Mouse (Mus musculus) heart, adult 2 months (tissue): Measurements from ENCODE around the gene Cgas. TPM values are rescaled to one million over a fixed set of nuclear protein-coding genes. Genes with fewer than 3 reads are reported as not detected.
"Not testable (repeated sequence)": the region's sequence is repeated elsewhere in the genome, so short reads cannot be mapped to it uniquely, and the experiment has no call there.

Experiments
- DNase-seq, 2 experiments: peaks; one replicate each; pipeline ENCODE4 v3.0.0; 2021
- H3K27ac ChIP-seq: fragments of 200-600 bp; 2 replicates; pipeline ENCODE4 v1.8.1; 2022
- H3K27me3 ChIP-seq: fragments of 200-500 bp; 2 replicates; pipeline ENCODE4 v1.6.1; 2012; ENCODE audit warnings: mild to moderate bottlenecking, low read length, inconsistent platforms, mixed read lengths; ENCODE audit not compliant: control insufficient read depth, insufficient read depth
- H3K36me3 ChIP-seq: fragments of 200-500 bp; 2 replicates; pipeline ENCODE4 v1.6.1; 2012; ENCODE audit warnings: low read length, inconsistent platforms; ENCODE audit not compliant: control insufficient read depth, insufficient read depth
- H3K4me1 ChIP-seq: fragments of 200-500 bp; 2 replicates; pipeline ENCODE4 v1.6.1; 2011; ENCODE audit warnings: low read length; ENCODE audit not compliant: control insufficient read depth, insufficient read depth
- H3K4me3 ChIP-seq: fragments of 200-600 bp; 2 replicates; pipeline ENCODE4 v1.8.1; 2022
- H3K79me2 ChIP-seq: fragments of 200-500 bp; replicated peaks from 2 replicates; pipeline ENCODE4 v1.6.1; 2012; ENCODE audit warnings: mild to moderate bottlenecking, inconsistent platforms, low read length, moderate library complexity, mixed read lengths; ENCODE audit not compliant: control insufficient read depth, insufficient read depth
- H3K9ac ChIP-seq: fragments of 200-500 bp; 2 replicates; pipeline ENCODE4 v1.6.1; 2012; ENCODE audit warnings: low read depth, mild to moderate bottlenecking, control low read depth, inconsistent platforms, low read length, mixed read lengths
- CTCF ChIP-seq: fragments of 200-600 bp; IDR thresholded peaks from 2 replicates; pipeline ENCODE4 v1.8.1; 2022; ENCODE audit warnings: antibody characterized with exemption, mild to moderate bottlenecking, moderate library complexity
- EP300 ChIP-seq: fragments of 200-500 bp; IDR thresholded peaks from 2 replicates; pipeline ENCODE4 v1.6.1; 2011; ENCODE audit warnings: low read depth, low read length, control low read depth; ENCODE audit not compliant: insufficient read depth
- POLR2A ChIP-seq: fragments of 200-500 bp; IDR thresholded peaks from 2 replicates; pipeline ENCODE4 v1.6.1; 2011; ENCODE audit warnings: mild to moderate bottlenecking, low read depth, low read length, control low read depth; ENCODE audit not compliant: insufficient read depth
- WGBS: fragments of 180-500 bp; shearing (Covaris S2); methylation state at CpG from one replicate; pipeline ENCODE4 v1.1.7; 2018; 5-methylcytosine and 5-hydroxymethylcytosine counted together
- intact Hi-C: fragments of 180-260 bp; cut with DNase I; formaldehyde crosslinking; loops from one replicate; pipeline ENCODE4 v1.15.1; 2025
- polyA plus RNA-seq: library from polyadenylated mRNA; depleted of rRNA; stranded (reverse); fragments of >200 nt; gene quantifications from 2 replicates; pipeline ENCODE4 v1.2.3, GENCODE M21; 2012
- total RNA-seq, 2 experiments: library from RNA; stranded (reverse); gene quantifications; 2 replicates each; pipeline ENCODE4 v1.2.3; 2021

Gene Cgas
- total and polyA plus RNA-seq, 3 experiments, result 0.20 to 0.55 (median 0.43) TPM

DNA sequence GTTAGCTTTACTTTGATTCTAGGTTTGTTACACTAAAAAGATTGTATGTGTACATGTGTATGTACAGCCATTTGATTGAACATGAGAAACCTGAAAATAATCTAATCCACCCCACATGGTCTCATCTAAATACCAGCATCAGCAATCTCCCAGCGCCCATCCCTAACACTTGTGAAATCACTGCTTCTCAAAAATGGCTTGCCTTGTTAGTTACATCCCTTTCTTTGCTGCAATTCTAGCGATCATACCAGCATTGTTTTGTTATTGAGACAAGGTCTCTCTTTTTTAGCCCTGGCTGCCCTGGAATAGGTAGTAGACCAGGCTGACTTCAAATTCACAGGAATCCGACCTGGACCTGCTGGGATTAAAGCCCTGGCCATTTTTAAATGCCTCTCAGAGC, 39.3 kb upstream of the Cgas start:
- Histone ChIP-seq H3K9ac (no peak overlapping the region; the same call in 1 of the 2 replicates), H3K4me1 (peaks cover 4% of the 10 kb centered on the region), H3K27ac (peak overlapping the region; percentile 97), H3K27me3 (no peaks in the 10 kb centered on the region; the same call in 1 of the 2 replicates), H3K36me3 (peaks cover 17% of the 10 kb centered on the region), H3K4me3 (peak overlapping the region; percentile 59), H3K79me2 (no peaks in the 10 kb centered on the region)
- WGBS, result 40% methylated on average over 3 of the region's 3 CpGs
- DNase-seq, result no peak
- no peak for TF ChIP-seq POLR2A
- no peak for TF ChIP-seq CTCF
- TF ChIP-seq EP300, result no peak
- intact Hi-C loops, result loop anchor here (5.0 kb wide), 1 partner anchor 35 kb away; the partner anchor contains the start of genes Gm17324 and Mto1

DNA sequence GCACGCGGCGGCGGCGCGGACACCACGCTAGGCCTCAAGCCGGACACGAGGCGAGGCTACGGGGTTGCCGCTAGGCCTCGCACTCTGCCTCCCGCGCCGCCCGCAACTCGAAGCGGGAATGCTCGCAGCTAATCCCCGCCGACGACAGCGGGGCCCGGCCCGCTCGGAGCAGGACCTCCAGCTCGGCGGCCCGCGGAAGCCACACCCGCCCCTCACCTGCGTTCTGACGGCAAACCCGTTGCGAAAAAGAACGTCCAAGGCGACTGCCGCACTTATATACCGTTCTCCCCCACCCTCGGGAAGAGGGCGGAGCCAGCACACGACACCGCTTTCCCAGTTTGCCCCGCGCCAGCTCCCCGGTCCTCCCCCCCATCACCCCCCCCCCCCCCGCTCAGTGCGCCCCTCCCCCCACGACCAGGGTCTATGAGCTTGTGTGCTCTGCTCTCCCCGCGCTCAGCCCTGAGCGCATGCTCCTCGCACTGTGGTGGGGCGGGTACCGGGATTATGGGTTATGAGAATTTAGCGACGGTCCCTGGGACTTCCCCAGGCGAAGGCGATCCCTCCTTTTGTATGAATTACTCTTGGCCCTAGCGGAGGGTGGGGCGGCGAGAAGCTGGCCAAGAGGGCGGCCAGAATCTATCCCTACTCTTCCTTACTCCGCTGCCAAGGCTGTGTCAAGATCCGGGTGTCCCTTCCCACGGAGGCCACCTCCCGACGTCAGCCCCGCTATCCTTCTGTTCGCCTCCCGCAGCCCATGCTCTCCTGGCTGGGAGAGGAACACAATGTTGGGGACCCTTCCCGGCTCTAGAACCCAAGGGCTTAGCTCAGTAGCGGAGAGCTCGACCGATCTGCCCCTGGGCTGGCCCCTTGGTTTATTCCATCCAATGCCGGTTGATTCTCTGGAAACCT, 38.6 kb upstream of the Cgas start:
- H3K79me2 ChIP-seq, result no peaks in the 10 kb centered on the region
- peak; percentile 95 for DNase-seq
- peak; percentile 97 for TF ChIP-seq POLR2A
- TF ChIP-seq EP300, result peak; percentile 63; the same call in 1 of the 2 replicates
- TF ChIP-seq CTCF, result no peak
- H3K4me3 ChIP-seq, result peak overlapping the region; percentile 86
- intact Hi-C loops, result loop anchor here (2.0 to 5.0 kb wide), 2 partner anchors 34 to 45 kb away; partner anchors contain the start of genes Gm17324 and Mto1
- peak overlapping the region; percentile 97 for H3K27ac ChIP-seq
- H3K9ac ChIP-seq, result peak overlapping the region; percentile 93
- no peaks in the 10 kb centered on the region; the same call in 1 of the 2 replicates for H3K27me3 ChIP-seq
- under 1% methylated on average over 70 of the region's 77 CpGs for WGBS
- peaks cover 23% of the 10 kb centered on the region for H3K36me3 ChIP-seq
- H3K4me1 ChIP-seq, result peaks cover 4% of the 10 kb centered on the region

DNA sequence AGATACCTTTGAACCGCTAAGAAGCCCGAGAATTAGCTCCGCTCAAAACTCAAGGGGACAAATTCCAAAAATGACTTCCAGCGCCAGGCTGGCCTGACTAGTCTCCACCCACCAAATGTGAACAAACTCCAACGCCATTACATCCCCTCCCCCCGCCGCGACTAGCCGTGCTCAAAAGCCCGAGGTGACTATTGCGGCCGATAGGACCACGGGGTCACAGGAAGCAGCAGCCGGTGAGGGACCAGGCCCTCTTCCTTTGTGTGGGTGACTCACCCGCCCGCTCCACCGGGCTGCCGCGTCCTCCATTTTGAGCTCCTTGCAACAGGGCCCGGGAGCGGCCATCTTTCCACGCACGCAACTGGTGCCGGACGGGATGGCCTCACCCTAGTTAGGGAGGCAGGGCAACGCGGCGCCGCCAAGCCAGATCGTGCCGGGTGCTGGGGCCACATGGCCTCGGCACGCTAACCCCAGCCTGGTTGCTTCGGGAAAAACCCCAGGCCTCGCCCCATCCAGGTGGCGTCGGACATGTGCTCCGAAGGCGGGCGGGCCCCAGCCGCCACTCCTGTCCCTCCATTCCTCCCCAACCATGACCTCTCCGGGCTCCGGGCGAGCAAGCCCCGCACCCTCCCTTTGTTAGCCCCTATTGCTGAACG, 37.8 kb upstream of the Cgas start:
- intact Hi-C loops, result loop anchor here (2.0 to 5.0 kb wide), 2 partner anchors 34 to 46 kb away; partner anchors contain the start of genes Gm17324 and Mto1
- TF ChIP-seq CTCF (no peak), POLR2A (no peak; the same call in 1 of the 2 replicates), EP300 (no peak)
- H3K27ac ChIP-seq, result peak overlapping the region; percentile 95
- H3K4me1 ChIP-seq, result peaks cover 4% of the 10 kb centered on the region
- H3K27me3 ChIP-seq, result no peaks in the 10 kb centered on the region; the same call in 1 of the 2 replicates
- peak overlapping the region; percentile 93 for H3K9ac ChIP-seq
- 2% methylated on average over 46 of the region's 46 CpGs for WGBS
- H3K79me2 ChIP-seq, result no peaks in the 10 kb centered on the region
- peak overlapping the region; percentile 86 for H3K4me3 ChIP-seq
- peak; percentile 78 to 83 for DNase-seq
- peaks cover 23% of the 10 kb centered on the region for H3K36me3 ChIP-seq

DNA sequence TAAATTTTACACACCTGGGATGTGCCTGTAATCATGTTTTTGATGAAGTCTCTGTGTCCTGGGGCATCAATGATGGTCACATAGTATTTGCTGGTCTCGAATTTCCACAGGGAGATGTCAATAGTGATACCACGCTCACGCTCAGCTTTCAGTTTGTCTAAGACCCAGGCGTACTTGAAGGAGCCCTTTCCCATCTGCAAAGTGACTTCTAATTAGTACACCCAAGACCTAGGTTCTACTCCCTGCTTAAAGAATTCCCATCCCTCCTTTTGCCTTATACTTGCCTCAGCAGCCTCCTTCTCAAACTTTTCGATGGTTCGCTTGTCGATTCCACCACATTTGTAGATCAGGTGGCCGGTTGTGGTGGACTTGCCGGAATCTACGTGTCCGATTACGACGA, 37.2 kb upstream of the Cgas start:
- H3K79me2 ChIP-seq, H3K27me3 ChIP-seq, H3K4me1 ChIP-seq, DNase-seq: not testable (repeated sequence)
- intact Hi-C loops, result loop anchor here (2.0 to 5.0 kb wide), 2 partner anchors 33 to 47 kb away; partner anchors contain the start of genes Gm17324 and Mto1
- peak overlapping the region; percentile 95 for H3K27ac ChIP-seq
- peaks cover 23% of the 10 kb centered on the region for H3K36me3 ChIP-seq
- H3K9ac ChIP-seq, result peak overlapping the region; percentile 51
- 28% methylated on average over 13 of the region's 13 CpGs for WGBS
- H3K4me3 ChIP-seq, result peak overlapping the region; percentile 86

DNA sequence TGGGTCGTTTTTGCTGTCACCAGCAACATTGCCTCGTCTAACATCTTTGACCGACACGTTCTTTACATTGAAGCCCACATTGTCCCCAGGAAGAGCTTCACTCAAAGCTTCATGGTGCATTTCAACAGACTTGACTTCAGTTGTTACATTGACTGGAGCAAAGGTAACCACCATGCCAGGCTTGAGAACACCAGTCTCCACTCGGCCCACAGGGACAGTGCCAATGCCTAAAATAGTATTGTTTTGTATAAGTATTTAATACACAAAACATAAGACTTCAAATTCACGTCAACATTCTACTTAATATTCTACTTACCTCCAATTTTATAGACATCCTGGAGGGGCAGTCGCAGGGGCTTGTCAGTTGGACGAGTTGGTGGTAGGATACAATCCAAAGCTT, 36.3 kb upstream of the Cgas start:
- H3K27ac ChIP-seq, DNase-seq, H3K4me3 ChIP-seq, H3K9ac ChIP-seq, H3K79me2 ChIP-seq, intact Hi-C loops, H3K4me1 ChIP-seq, H3K27me3 ChIP-seq: not testable (repeated sequence)
- 46% methylated on average over 8 of the region's 8 CpGs for WGBS
- H3K36me3 ChIP-seq, result peaks cover 23% of the 10 kb centered on the region
